Mouse (Mus musculus) liver, embryonic 14.5 days (tissue): ENCODE measurements around the gene Nr2c1. TPM values are rescaled to one million over a fixed set of nuclear protein-coding genes. Genes with fewer than 3 reads are reported as not detected.

Source experiments
- ATAC-seq: fragments of 200-750 bp; cut with Nextera tagmentation; 2 replicates; pipeline ENCODE4 v1.8.0; 2017; ENCODE audit warnings: moderate number of reproducible peaks, mild to moderate bottlenecking, moderate library complexity; ENCODE audit not compliant: insufficient read depth
- DNase-seq, 3 experiments: peaks; one replicate each; pipeline ENCODE4 v3.0.0-alpha.2; 2012 to 2013; ENCODE audit warnings: low read depth in 3 of 3, low spot score in 3 of 3
- H3K27ac ChIP-seq: fragments of 300-500 bp; sonication (generic); 2 replicates; pipeline ENCODE4 v1.5.1; 2014; ENCODE audit warnings: moderate library complexity, mild to moderate bottlenecking, control low read depth, inconsistent platforms
- H3K27me3 ChIP-seq: fragments of 300-500 bp; sonication (generic); 2 replicates; pipeline ENCODE4 v1.6.1; 2014; ENCODE audit warnings: mild to moderate bottlenecking, low read length, moderate library complexity; ENCODE audit not compliant: control insufficient read depth, insufficient read depth
- H3K36me3 ChIP-seq: fragments of 300-500 bp; sonication (generic); replicated peaks from 2 replicates; pipeline ENCODE4 v1.6.1; 2014; ENCODE audit warnings: low read depth; ENCODE audit not compliant: control insufficient read depth, insufficient read depth
- H3K4me1 ChIP-seq, 2 experiments: fragments of 200-500 bp in 1 of 2; fragments of 300-500 bp in 1 of 2; sonication (generic) in 1 of 2; replicated peaks; 2 replicates each; pipeline ENCODE4 v1.6.1; 2012 to 2014; ENCODE audit warnings: antibody characterized with exemption in 1 of 2, inconsistent platforms in 1 of 2, low read length in 1 of 2; ENCODE audit not compliant: control insufficient read depth in 2 of 2, insufficient read depth in 2 of 2
- H3K4me2 ChIP-seq: fragments of 300-500 bp; sonication (generic); 2 replicates; pipeline ENCODE4 v1.6.1; 2014; ENCODE audit warnings: low read depth, mild to moderate bottlenecking, control low read depth, moderate library complexity
- H3K4me3 ChIP-seq, 2 experiments: fragments of 200-500 bp in 1 of 2; fragments of 300-500 bp in 1 of 2; sonication (generic) in 1 of 2; 2 replicates each; pipeline ENCODE4 v1.5.1; 2012 to 2014; ENCODE audit warnings: low read depth in 2 of 2, low read length in 2 of 2, mild to moderate bottlenecking in 2 of 2, control low read depth in 1 of 2, inconsistent platforms in 1 of 2, moderate library complexity in 1 of 2; ENCODE audit not compliant: insufficient read depth in 1 of 2
- H3K9ac ChIP-seq: fragments of 300-500 bp; sonication (generic); replicated peaks from 2 replicates; pipeline ENCODE4 v1.6.1; 2014; ENCODE audit warnings: mild to moderate bottlenecking, control low read depth, moderate library complexity
- H3K9me3 ChIP-seq: fragments of 300-500 bp; sonication (generic); 2 replicates; pipeline ENCODE4 v1.6.1; 2016; ENCODE audit warnings: low read length, mixed read lengths; ENCODE audit not compliant: control insufficient read depth
- CTCF ChIP-seq: IDR thresholded peaks from 2 replicates; pipeline ENCODE4 v1.5.1; 2016; ENCODE audit warnings: antibody characterized with exemption, low read depth, control low read depth
- EP300 ChIP-seq: IDR thresholded peaks from 2 replicates; pipeline ENCODE4 v1.6.1; 2016; ENCODE audit warnings: antibody characterized with exemption, low read depth
- WGBS: fragments of 180-500 bp; shearing (Covaris S2); extraction: QIAGEN DNeasy Blood & Tissue Kit; methylation state at CpG from one replicate; pipeline ENCODE4 v1.1.7; 2014; ENCODE audit not compliant: insufficient replicate concordance; 5-methylcytosine and 5-hydroxymethylcytosine counted together
- polyA plus RNA-seq, 2 experiments: library from polyadenylated mRNA; depleted of rRNA in 1 of 2; stranded (reverse) in 1 of 2; unstranded in 1 of 2; fragments of >200 nt; fragmentation: Nextera tagmentation in 1 of 2; extraction: Ambion mirVana in 1 of 2; gene quantifications; 2 replicates each; pipeline versions ENCODE4 v1.2.1 to v1.2.3; 2012 to 2014

Gene Nr2c1
- polyA plus RNA-seq, 2 experiments = 2.2 TPM

DNA sequence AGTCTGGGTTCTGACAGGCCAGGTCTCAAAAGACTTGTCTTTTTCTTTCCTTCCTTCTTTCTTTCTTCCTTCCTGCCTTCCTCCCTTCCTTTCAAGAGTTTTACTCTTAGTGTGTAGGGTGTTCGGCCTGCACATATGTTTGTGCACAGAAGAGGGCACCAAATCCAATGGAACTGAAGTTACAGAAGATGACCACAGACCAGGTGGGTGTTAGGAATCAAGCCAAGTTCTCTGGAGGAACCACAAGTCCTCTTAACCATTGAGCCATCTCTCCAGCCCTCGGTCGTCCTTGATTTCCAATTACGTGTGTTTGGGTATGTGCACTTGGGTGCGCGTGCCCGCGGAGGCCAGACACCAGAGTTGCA is 450 bp upstream of the Nr2c1 start:
- H3K27ac ChIP-seq = no peak overlapping the region
- ATAC-seq (peak; percentile 21; the same call in 1 of the 2 replicates), DNase-seq (no peak)

DNA sequence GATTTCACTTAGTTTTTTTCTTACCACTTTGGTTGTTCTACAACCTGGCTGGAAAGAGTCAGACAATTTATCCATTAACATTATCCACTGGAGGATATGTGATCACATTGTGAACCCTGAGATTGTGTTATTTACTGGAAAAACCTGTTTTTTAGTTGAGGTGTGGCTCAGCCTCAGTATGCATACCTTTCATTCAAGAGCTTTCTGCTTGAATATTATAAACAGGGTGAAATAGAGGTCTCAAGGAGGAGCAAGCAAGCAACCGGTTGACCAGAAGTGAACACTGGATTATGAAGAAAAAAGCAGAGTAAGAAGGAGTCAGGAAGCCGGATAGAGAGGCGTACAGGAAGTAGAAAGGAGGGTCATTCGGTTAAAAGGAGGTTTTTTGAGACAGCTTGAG is 3.7 kb downstream of the Nr2c1 start:
- no peak for ATAC-seq
- H3K27ac ChIP-seq = no peak overlapping the region

More for the DNA sequence above, 450 bp upstream of the Nr2c1 start:
- TF ChIP-seq CTCF (no peak; the same call in 1 of the 2 replicates), EP300 (no peak)
- no peaks in the 10 kb centered on the region for H3K27me3 ChIP-seq
- peak overlapping the region; percentile 61 for H3K9ac ChIP-seq
- no peaks in the 10 kb centered on the region for H3K9me3 ChIP-seq
- H3K4me1 ChIP-seq = peaks cover 0 to 9% of the 10 kb centered on the region in 2 experiments; a peak in 3 of 4 replicates
- WGBS = 5% methylated on average over 8 of the region's 8 CpGs
- H3K4me3 ChIP-seq = peak overlapping the region; percentile 62 to 71
- H3K4me2 ChIP-seq = peak overlapping the region; percentile 56
- no peaks in the 10 kb centered on the region for H3K36me3 ChIP-seq

DNA sequence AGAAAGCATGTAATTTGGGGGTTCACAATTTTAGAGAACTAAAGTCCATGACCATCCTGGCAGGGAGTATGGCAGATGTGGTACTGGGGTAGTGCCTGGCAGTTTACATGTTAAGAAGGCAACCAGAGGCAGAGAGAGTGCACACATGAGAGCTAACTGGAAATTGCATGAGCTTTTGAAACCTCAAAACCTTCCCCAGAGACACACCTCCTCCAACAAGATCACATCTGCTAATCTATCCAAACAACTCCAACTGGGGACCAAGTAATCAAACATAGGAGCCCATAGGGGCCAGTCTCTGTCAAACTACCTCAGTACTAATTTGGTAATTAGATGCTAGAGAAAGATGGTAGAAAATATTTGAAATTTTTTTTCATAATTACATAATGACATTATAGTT is 6.0 kb downstream of the Nr2c1 start:
- Histone ChIP-seq H3K27me3 (no peaks in the 10 kb centered on the region), H3K27ac (no peak overlapping the region), H3K4me3 (no peak overlapping the region), H3K9me3 (no peaks in the 10 kb centered on the region), H3K36me3 (peaks cover 5% of the 10 kb centered on the region), H3K4me2 (no peak overlapping the region), H3K4me1 (peaks cover 0 to 9% of the 10 kb centered on the region in 2 experiments), H3K9ac (no peak overlapping the region)
- no peak for DNase-seq
- ATAC-seq = no peak
- TF ChIP-seq CTCF (no peak), EP300 (no peak)

More for the DNA sequence above, 3.7 kb downstream of the Nr2c1 start:
- DNase-seq = no peak
- H3K36me3 ChIP-seq = no peaks in the 10 kb centered on the region
- H3K4me3 ChIP-seq = no peak overlapping the region
- WGBS = 56% methylated on average over 4 of the region's 4 CpGs
- no peaks in the 10 kb centered on the region for H3K9me3 ChIP-seq
- no peak overlapping the region for H3K4me2 ChIP-seq
- TF ChIP-seq CTCF (no peak), EP300 (no peak)
- H3K4me1 ChIP-seq = peaks cover 0 to 9% of the 10 kb centered on the region in 2 experiments
- no peak overlapping the region for H3K9ac ChIP-seq
- no peaks in the 10 kb centered on the region for H3K27me3 ChIP-seq

DNA sequence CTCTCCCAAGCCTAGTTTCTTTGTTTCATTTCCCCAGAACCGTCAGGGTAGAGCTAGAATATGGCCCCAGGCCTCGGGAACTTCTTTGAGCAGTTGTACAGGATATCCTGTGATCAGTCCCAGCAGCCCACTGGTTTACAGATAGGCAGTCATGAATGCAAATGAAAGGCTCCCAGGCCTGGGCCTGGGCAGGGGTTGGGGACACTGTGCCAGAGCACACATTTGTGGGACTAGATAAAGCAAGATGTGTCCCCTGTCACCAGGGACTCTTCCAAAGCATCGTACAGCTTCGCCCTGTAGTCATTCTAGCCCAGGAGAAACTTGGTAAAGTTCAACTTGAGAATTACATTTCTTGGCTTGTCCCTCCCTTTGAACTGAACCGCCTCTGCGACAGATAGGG is 11.1 kb downstream of the Nr2c1 start:
- ATAC-seq (0 out of 2 replicates have a peak, but pooled peaks have one; percentile 23), DNase-seq (no peak)
- H3K27ac ChIP-seq = no peak overlapping the region
- no peak overlapping the region for H3K9ac ChIP-seq
- no peak overlapping the region for H3K4me2 ChIP-seq
- no peaks in the 10 kb centered on the region; a peak in 1 of 4 replicates for H3K4me1 ChIP-seq
- H3K27me3 ChIP-seq = no peaks in the 10 kb centered on the region
- TF ChIP-seq CTCF (no peak), EP300 (no peak)
- no peaks in the 10 kb centered on the region for H3K9me3 ChIP-seq
- WGBS = 62% methylated on average over 6 of the region's 6 CpGs
- H3K36me3 ChIP-seq = peaks cover 7% of the 10 kb centered on the region
- H3K4me3 ChIP-seq = no peak overlapping the region

DNA sequence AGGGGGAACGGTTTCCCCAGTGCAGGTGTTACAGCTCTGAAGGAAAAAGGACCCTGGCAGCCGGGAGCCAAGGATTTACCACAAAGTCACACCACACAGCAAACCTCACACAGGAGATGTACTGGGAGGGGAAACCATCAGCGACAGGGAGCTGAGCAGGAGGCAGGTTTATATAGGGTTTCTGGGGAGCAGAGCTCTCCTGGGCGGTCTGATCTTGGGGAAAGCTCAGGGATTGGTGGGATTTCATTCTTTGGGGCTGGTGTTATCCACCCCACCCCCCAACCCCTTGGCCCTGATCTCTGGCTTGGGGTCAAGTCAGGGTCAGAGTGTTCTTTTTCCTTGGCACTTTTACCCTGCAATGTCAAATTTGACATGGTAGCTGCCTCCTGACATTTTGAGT is 11.6 kb downstream of the Nr2c1 start:
- 73% methylated on average over 4 of the region's 4 CpGs for WGBS
- DNase-seq (no peak), ATAC-seq (no peak)
- Histone ChIP-seq H3K4me1 (no peaks in the 10 kb centered on the region), H3K27ac (no peak overlapping the region), H3K4me3 (no peak overlapping the region), H3K27me3 (no peaks in the 10 kb centered on the region), H3K9ac (no peak overlapping the region), H3K9me3 (no peaks in the 10 kb centered on the region), H3K36me3 (peaks cover 7% of the 10 kb centered on the region), H3K4me2 (no peak overlapping the region)
- TF ChIP-seq EP300 (no peak), CTCF (no peak)
